Mouse (Mus musculus) layer of hippocampus, adult 2 months (tissue): ENCODE results near the gene Trpm4. TPM values are rescaled to one million over a fixed set of nuclear protein-coding genes. Genes with fewer than 3 reads are reported as not detected.
A peak's percentile ranks its signal among the peaks of the same experiment; 100 is the strongest.

Experiments
- DNase-seq, 2 experiments: peaks; one replicate each; pipeline ENCODE4 v3.0.0; 2022; ENCODE audit warnings: low spot score in 2 of 2
- H3K27ac ChIP-seq: fragments of 200-600 bp; 2 replicates; pipeline ENCODE4 v1.8.1; 2022
- H3K4me3 ChIP-seq: fragments of 200-600 bp; 2 replicates; pipeline ENCODE4 v1.8.1; 2022; ENCODE audit warnings: mild to moderate bottlenecking
- CTCF ChIP-seq: fragments of 200-600 bp; conservative IDR thresholded peaks from 2 replicates; pipeline ENCODE4 v1.8.1; 2022; ENCODE audit warnings: antibody characterized with exemption, mild to moderate bottlenecking, moderate library complexity
- total RNA-seq, 2 experiments: library from RNA; stranded (reverse); gene quantifications; 2 replicates each; pipeline ENCODE4 v1.2.3; 2021

Trpm4 gene
- total RNA-seq, 2 experiments from 2014 or later = 12.8 to 16.5 TPM

- Histone ChIP-seq H3K4me3 (no peak overlapping the region), H3K27ac (no peak overlapping the region)
- peak; percentile 88 to 89 for DNase-seq
- peak; percentile 93 for TF ChIP-seq CTCF
These were observed 7.7 kb upstream of the Trpm4 start for GRCm38 (mm10) chr7:45341303-45341702.

- Histone ChIP-seq H3K27ac (no peak overlapping the region), H3K4me3 (no peak overlapping the region)
- no peak for DNase-seq
- TF ChIP-seq CTCF = no peak
These were observed 7.1 kb upstream of the Trpm4 start for GRCm38 (mm10) chr7:45340669-45341068.

- H3K4me3 ChIP-seq = no peak overlapping the region
- H3K27ac ChIP-seq = no peak overlapping the region
- TF ChIP-seq CTCF = no peak
- no peak for DNase-seq
These were observed 6.5 kb upstream of the Trpm4 start for GRCm38 (mm10) chr7:45340066-45340442.

GRCm38 (mm10) chr7:45339410-45340065, 6.0 kb upstream of the Trpm4 start:
- peak overlapping the region; percentile 47 for H3K4me3 ChIP-seq
- no peak for DNase-seq
- peak; percentile 45 for TF ChIP-seq CTCF
- no peak overlapping the region for H3K27ac ChIP-seq

GRCm38 (mm10) chr7:45338161-45338911, 4.8 kb upstream of the Trpm4 start:
- Histone ChIP-seq H3K27ac (no peak overlapping the region), H3K4me3 (no peak overlapping the region)
- no peak for DNase-seq
- no peak for TF ChIP-seq CTCF

GRCm38 (mm10) chr7:45337469-45337868, 3.9 kb upstream of the Trpm4 start:
- no peak for DNase-seq
- Histone ChIP-seq H3K4me3 (no peak overlapping the region), H3K27ac (no peak overlapping the region)
- no peak for TF ChIP-seq CTCF

- no peak for TF ChIP-seq CTCF
These were observed 2.7 kb upstream of the Trpm4 start for GRCm38 (mm10) chr7:45336319-45336718.

GRCm38 (mm10) chr7:45335056-45335455, 1.5 kb upstream of the Trpm4 start, which contains the start of gene Hrc:
Gene Hrc (plus strand): TSS chr7:45335290.
- H3K4me3 ChIP-seq = no peak within 1 kb of the TSS; the same call in 1 of the 2 replicates
- TF ChIP-seq CTCF = no peak
- no peak for DNase-seq

More at GRCm38 (mm10) chr7:45336319-45336718, 2.7 kb upstream of the Trpm4 start:
- no peak for DNase-seq
- Histone ChIP-seq H3K4me3 (no peak overlapping the region), H3K27ac (no peak overlapping the region)

GRCm38 (mm10) chr7:45334605-45335004, 1.0 kb upstream of the Trpm4 start:
- no peak for DNase-seq

More at GRCm38 (mm10) chr7:45335056-45335455, 1.5 kb upstream of the Trpm4 start, which contains the start of gene Hrc:
- no peak within 1 kb of the TSS for H3K27ac ChIP-seq

GRCm38 (mm10) chr7:45332685-45333425, 725 bp downstream of the Trpm4 start:
- DNase-seq = no peak
- no peak for TF ChIP-seq CTCF
- peak overlapping the region; percentile 73 for H3K27ac ChIP-seq

More at GRCm38 (mm10) chr7:45334605-45335004, 1.0 kb upstream of the Trpm4 start:
- Histone ChIP-seq H3K27ac (no peak overlapping the region), H3K4me3 (no peak overlapping the region)
- no peak for TF ChIP-seq CTCF

GRCm38 (mm10) chr7:45331502-45331901, 2.1 kb downstream of the Trpm4 start:
- Histone ChIP-seq H3K4me3 (no peak overlapping the region), H3K27ac (no peak overlapping the region)
- TF ChIP-seq CTCF = peak; percentile 38
- no peak for DNase-seq

More at GRCm38 (mm10) chr7:45332685-45333425, 725 bp downstream of the Trpm4 start:
- H3K4me3 ChIP-seq = peak overlapping the region; percentile 77

GRCm38 (mm10) chr7:45328841-45329475, 4.6 kb downstream of the Trpm4 start:
- DNase-seq = no peak
- no peak overlapping the region for H3K27ac ChIP-seq
- no peak for TF ChIP-seq CTCF
- H3K4me3 ChIP-seq = no peak overlapping the region

GRCm38 (mm10) chr7:45325800-45326199, 7.8 kb downstream of the Trpm4 start:
- no peak for DNase-seq
- Histone ChIP-seq H3K4me3 (no peak overlapping the region), H3K27ac (no peak overlapping the region)
- peak; percentile 31; the same call in 1 of the 2 replicates for TF ChIP-seq CTCF
